Mouse (Mus musculus) spleen, adult 18-20 months (tissue): ENCODE results near the gene Rack1.
A peak's percentile ranks its signal among the peaks of the same experiment; 100 is the strongest.
"Not testable (repeated sequence)": the region's sequence is repeated elsewhere in the genome, so short reads cannot be mapped to it uniquely, and the experiment has no call there.

Source experiments
- DNase-seq, 2 experiments: peaks; one replicate each; pipeline ENCODE4 v3.0.0; 2022; ENCODE audit warnings: mixed read lengths in 2 of 2

Gene Rack1

DNA sequence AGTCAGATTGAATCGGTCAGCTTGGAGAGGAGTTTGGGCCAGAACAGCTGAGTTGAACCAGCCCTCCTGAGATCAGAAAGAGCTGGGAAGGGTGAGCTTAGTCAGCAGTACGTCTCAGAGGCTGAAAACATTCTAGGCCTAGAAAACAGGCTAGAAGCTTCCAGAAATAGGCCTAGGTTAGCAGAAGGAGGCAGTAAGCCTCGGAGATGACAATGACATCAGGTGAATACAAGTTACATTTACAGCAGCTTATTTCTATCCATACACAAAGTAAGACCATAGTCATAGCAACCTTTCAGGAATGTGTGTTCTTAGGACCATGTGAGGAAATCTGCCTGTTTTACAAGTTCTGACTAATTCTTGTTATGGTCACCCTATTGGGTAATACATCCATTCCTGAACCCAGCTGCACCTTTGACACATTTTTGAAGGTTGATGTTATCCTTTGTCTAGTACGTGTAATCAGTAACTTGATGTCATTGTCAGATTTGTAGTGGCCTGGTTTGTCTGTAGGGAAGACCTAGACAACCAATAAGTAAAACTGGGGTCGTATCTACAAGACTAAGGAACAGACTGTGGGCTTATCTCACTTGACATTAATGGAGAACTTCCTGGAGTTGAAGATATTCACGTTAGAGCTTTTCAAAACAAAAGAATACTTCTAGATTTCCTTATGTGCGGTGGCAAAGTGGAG is 19.6 kb downstream of the Rack1 start:
- DNase-seq: no peak

DNA sequence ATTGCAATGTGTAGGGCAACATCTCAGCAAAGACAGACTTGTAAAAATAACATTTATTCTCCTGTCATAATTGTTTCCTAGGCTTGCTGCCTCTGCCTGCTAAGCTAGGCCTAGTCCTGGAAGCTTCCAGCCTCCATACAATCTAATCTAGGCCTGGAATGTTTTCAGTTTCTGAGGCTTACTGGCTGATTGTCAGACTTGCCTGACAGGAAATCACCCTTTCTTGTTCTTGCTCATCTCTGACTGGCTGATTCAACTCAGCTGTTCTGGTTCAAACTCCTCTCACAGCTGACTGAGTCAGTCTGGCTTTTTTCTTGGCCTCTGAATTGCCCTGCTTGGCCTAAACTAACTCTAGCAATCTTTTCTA is 20.2 kb downstream of the Rack1 start:
- no peak for DNase-seq

DNA sequence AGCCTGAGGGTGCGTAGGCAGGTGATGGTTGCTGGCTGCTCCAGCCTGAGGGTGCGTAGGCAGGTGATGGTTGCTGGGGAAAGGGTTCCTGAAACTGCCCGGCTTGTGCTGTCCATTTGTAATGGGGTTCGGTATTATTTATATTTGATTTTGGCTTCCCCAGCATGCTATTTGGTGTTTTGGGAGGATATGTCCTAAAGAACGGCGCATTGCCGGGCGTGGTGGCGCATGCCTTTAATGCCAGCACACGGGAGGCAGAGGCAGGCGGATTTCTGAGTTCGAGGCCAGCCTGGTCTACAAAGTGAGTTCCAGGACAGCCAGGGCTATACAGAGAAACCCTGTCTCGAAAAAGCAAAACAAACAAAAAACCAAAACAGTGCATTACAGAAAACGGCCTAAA is 21.2 kb downstream of the Rack1 start:
- not testable (repeated sequence) for DNase-seq

DNA sequence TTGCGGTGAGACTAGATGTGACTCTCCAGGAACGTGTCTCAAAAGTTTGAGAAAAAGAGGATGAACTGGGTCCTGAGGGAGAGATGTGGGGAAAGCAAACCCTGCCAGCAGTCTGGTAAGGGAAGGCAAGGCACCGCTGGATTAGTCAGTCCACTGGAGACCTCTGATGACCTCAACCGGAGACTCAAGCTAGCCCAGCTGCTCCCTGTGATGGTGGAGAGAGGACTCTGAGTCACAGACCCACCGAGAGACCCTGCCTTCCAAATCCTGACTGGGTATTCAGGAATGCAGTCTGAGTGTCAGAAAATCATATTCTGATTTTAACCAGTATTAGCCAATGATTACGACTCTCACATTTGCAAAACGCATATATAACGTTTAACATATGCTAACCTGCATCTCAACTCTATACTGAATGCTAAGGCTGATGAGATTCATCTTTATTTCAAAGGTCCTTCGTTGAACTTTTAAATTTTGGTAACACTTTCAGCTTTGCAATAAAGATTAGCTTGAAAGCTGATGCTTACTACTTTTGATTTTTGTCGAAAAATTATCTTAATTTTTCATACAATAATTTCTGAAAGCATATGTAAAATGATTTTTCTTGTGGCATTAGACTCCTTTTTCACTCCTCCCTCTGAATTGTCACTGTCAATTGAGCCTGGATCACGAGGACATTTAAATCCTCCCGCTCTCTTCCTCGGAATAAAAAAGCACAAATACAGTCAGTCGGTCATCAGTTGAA is 22.8 kb downstream of the Rack1 start:
- no peak for DNase-seq

DNA sequence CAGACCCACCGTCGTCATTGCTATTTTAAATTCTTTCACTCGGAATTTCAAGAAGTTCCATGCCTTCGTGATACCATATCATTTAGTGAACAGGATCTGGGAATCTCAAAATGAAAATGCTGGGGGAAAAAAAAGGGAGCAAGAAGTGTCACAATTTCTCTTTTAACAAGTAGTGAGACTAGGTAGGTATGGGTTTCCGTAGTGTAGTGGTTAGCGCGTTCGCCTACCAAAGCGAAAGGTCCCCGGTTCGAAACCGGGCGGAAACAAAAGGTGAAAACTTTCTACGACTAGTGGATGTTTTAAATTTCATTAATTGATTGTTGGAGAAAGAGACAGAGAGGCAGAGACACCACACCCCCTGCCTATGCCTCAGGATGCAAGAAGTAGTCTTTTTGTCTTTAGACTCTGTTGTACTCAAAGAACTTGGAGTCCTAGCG is 23.4 kb downstream of the Rack1 start:
- DNase-seq: peak; percentile 56 to 72

DNA sequence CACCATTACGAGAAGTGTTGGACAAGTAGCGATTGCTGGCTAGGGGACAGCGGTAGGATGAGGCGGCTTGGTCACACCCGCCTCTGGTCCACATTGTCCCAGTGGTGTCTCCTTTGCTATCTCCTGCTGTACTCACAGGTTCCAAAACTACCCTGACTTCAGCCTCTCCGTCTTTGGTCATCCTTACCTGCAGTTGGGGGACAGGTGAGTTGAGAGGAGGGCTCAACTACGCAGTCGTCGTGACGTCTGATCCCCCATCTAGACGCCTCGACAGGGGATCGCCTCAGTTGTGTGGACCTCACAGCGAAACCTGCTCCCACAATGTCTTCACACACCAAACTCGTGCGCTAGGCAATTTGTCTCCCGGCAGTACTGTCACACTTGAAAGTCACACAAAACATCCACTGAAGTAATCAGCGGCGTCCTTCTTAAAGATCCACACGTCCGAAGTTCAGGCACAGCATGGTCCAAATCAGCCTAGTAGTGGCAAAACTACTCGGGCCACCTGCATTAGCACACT is 24.2 kb downstream of the Rack1 start:
- no peak for DNase-seq

DNA sequence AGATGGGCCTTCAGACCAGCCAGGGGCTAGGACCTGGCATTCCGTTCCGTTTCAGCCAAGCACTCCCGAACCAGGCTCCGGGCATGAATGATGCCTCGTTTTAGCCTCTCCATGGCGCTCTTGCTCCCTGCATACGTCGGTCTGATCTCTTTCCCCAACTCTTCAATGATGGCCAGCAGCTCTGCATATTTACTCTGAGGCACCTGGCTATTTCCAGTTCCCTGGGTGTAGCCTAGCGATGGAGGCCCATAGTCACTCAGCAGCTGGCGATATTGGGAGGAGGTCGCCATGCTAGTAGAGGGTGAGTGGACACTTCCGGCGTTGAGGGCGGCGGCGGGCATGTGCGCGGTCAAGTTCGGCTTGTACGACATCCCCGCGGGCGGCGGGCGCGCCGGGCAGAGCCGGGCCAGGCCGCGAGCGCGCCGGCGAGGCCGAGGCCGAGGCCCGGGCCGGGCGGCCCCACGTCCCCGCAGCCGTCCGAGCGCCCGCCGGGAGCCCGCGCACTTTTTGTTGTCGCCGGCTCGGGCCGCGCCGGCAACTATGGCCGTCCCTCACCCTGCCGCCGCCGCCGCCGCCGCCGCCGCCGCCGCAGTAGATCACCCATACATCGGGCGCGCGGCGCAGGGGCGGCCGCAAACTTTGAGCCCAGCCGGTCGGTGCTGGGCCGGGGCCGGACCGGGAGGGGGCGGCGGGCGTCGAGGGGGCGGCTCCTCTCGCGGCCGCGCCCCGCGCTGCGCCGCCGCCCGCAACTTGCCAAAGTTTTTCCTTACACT is 26.0 kb downstream of the Rack1 start, which contains the start of the genes Trim7 and Gm12184:
Trim7 (plus strand) TSS at position 162 of the 773 bp plus-strand sequence.
Gm12184 (minus strand) TSS at position 677 of the 773 bp plus-strand sequence.
- DNase-seq: not testable (repeated sequence)

DNA sequence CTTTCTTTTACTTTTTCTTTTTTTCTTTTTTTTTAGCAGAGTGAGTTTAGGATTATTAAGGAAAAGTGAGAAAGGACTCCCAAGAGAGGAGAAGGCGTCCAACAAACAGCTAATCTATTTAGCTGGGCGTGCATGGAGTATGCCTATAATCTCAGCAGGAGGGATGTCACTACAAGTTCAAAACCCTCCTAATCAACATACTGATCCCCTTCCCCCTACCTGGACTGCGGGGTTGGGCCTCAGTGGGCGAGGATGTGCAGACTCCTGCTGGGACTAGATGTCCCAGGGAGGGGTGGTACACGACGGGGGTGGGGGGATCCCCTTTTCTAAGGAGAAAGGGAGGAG is 26.6 kb downstream of the Rack1 start:
- DNase-seq: no peak

DNA sequence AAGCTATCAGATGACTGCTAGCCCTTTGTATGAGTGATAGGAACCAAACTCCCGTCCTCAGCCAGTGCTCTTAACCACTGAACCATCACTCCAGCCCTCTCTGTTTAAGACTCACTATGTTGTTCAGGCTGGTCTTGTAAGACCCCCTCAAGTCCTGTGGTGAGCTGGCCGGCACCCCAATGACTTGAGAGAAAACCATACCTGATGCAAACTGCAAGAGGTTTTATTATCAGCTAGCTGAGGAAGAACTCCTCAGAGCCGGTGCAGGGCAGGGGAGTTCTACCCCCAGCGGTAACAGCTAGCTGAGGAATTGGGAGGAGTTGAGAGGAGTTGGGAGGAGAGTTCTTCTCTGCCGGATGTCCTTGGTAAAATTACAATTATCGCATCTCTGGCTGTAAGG is 27.8 kb downstream of the Rack1 start:
- no peak for DNase-seq

DNA sequence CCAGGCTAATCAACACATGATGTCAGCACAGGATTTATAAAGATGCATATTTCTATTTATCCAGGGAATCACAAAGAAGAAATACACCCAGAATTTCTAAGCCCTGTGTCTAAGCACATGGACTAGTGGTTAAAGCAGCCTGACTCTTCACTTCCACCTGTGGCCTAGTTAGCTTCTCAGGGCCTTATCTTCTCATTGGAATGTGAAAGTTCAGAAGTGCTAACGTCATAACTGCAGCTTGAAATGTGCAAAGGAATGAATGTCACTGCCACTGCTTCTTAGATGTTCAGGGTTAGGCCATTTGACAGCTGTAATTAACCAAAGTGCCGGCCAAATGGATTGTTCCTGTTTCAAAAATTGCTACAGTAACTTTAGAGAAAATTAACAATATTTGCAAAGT is 30.1 kb downstream of the Rack1 start:
- no peak for DNase-seq

DNA sequence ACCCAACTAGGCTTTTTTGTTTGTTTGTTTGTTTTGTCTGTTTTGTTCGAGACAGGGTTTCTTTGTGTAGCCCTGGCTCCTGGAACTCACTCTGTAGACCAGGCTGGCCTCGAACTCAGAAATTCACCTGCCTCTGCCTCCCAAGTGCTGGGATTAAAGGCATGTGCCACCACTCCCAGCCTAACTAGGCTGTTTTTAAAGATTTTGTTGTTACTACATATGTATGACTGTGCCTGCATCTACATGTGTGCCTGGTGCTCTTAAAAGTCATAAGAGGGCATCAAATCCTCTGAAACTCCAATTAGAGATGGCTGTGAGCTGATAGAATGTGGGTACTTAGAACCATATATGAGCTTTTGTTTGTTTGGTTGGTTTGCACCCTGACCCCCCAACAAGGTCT is 31.1 kb downstream of the Rack1 start:
- DNase-seq: no peak

DNA sequence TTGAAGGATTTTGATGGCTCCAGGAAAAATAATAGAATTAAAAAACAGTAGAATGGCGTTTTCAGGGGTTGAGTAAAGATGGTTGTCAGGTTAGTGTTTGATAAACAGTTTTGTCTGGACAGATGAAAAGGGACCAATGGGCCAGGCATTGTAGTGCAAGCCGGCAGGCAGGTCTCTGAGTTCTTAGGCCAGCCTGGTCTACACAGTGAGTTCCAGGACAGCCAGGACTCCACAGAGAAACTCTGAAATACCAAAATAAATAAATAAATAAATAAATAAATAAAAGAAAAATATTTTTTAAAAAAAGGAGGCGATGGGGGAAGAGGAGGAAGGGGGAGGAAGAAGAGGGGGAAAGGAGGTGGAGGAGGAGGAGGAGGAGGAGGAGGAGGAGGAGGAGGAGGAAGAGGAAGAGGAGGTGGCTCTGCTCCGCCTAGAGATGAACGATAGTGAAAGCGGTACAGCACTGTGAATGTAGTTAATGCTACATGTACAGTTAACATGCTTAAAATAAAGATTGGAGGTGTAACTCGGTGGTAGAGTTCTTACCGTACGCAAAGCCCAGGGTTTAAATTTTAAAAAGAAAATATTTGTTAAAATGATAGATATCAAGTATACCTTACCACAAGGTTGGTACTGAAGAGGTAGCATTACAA is 33.1 kb downstream of the Rack1 start:
- no peak for DNase-seq

DNA sequence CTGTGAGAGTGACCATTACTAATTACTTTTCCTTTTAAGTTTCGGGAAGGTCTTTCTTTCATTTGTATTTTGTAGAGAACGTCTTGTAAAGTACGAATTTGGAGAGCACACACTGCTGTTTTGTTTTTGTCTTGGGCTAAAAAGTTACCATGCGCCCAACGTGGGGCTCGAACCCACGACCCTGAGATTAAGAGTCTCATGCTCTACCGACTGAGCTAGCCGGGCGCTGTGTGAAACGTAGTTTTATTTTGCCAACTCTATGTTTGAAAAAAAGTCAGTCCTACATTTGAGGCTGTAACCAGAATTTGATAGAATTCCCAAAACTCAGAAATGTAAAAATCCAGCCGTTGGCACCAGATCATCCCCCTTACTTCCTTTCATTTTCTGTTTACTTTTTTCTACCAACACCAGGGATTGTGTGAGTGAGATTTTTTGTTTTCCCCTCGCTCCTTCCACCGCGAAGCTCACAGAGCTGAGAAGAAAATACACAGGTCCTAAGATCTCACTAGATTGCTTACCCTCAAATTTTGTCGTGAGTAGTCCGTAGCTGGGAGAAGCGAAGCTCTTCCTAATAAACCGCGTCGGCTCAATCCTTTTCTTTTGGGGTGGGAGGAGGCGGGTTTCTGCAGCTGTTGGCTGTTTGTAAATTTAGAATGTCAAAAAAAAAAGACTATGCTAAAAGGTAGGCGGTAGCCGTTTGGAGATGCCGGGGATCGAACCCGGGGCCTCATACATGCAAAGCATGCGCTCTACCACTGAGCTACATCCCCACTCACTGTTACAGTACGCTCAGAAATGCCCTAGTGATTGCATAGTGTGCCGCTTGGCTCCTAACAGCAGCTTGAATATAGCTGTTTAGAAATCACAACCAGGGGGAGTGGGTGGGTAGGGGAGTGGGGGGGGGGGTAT is 33.9 kb downstream of the Rack1 start:
- DNase-seq: peak; percentile 82 to 91

DNA sequence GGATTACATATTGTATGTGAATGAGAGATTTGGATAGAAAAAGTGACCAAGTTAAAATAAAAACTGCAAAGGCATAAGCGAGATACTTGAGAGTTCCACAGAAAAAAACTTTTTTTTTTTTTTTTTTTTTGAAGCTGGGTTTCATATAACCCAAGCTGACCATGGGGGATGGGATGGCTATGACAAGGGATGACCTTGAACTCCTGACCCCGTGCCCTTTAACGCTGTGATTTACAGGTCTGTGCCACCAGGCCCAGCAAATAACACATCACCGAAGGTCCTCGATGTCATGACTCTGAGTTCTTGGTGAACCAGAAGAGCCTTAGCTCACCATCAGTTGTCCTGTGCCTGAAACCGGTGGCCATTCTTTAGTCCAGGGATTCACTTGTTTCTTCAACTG is 35.8 kb downstream of the Rack1 start:
- no peak for DNase-seq

DNA sequence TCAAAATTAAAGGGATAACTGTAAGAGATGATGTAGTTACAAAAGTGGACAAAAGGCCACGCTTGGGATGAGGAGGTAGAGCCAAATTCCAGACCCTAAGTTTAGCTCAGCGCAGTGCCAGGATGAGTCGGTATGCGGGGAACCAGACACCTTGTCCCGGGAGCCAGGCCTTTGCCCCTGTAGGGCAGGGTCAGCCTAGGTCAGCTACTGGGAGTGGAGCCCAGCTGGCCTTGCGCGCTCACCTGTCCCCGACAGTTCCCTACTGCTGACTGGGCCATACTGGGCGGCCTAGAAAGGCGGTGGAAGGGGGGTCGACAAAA is 36.8 kb downstream of the Rack1 start:
- no peak for DNase-seq

DNA sequence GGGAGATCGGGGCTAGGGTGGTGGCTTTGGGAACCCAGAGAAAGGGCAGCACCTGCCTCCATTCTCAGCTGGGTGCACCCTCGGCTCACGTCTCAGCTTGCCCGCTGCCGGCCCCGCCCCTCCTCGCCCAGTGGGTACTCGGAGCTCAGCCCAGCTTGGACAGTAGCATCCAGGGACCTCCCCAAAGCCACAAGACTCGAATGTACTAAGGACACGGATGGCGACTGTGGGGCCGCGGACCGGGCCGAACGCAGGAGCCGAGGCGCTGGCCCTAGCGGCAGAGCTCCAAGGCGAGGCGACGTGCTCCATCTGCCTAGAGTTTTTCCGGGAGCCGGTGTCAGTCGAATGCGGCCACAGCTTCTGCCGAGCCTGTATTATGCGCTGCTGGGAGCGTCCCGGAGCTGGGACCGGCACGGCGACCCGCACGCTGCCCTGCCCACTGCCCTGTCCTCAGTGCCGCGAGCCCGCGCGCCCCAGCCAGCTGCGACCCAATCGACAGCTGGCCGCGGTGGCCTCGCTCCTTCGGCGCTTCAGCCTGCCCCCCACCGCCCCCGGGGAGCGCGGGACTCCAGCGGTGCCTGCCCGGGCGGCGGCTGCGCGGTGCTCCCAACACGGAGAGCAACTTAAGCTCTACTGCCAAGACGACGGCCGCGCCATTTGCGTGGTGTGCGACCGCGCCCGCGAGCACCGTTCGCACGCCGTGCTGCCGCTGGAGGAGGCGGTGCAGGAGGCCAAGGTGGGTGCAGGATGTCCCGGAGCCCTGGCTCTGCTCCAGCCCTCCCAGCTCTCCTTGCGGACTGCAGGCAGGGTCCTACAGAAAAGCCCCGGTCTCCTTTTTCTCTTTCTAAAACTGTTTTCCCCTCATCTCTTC is 37.4 kb downstream of the Rack1 start:
- peak; percentile 63 to 73 for DNase-seq

DNA sequence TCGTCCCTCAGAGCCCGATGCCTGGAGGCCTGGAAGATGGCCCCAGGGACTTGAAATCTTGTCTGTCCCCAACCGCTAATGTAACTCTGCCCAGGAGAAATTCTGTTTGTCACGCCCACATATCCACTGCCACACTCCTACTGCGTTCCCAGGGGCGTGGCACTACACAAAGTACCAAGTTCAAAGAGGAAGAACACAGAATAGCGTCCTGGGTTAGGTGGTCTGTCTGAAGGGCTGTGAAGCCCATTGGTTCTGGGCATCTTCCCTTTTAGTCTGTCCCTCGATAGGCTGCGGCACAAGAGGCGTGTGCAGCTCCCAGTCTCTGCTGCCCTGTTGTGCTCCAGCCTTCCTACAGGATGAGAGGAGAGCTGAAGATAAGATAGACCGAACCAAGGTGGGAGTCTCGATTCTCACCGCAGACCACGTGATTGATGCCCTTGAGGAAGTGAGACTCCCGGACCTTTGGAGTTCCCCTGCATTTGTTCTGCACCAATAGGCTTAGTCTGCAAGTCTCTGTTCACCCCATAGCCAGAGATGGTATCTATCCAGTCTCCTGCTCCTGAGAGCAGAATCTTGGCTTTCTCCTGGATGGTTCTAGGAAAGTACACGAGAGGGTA is 38.2 kb downstream of the Rack1 start:
- DNase-seq: peak; percentile 60 to 61

DNA sequence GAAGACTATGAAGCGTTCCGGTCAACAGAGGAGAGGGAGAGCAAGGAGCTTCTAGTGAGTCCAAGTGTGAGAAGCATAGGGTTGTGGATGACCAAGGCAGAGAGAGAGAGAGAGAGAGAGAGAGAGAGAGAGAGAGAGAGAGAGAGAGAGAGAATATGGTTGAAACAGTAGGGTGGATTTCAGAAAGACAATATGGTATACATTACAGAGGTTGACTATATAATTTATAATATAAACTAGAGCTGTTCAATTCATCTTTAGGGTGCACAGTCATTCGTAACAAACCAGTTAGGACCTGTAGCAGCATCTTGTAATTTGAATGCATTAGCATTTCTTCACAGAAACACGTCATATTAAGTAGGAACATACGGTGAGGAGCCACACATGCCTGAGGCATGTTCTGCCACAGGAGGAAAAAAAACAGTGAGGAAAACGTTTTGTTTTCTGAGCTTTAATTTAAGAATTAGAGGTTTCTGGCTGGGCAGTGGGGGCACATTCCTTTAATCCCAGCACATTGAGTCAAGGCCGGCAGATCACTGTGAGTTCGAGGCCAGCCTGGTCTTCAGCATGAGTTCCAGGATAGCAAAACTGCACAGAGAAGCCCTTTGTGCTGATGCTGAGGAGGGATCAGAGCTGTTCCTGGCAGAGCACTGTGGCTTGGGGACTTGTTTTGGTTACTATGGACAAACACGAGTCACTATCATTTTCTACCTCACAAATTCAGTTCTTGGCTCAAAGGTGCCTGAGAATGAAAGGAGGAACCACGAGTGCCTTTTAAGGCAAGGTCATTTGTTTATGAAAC is 38.9 kb downstream of the Rack1 start:
- DNase-seq: no peak

DNA sequence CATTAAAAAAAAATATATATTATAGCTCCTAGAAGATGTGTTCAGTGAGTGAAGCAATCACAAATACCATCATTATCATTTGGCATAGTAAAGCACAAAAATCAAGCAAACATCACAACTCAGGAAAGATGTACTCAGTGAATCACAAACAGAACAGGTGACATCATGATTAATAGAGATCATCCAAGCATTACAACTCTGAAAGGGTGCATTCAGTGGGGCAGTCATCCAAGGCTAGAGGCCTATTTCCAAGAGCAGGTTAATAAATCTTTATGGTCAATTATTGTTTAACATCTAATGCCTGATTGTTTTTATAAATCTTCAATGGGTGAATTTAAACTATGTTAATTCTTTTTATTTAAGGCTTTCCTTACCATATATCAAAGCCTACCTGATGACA is 40.7 kb downstream of the Rack1 start:
- no peak for DNase-seq

DNA sequence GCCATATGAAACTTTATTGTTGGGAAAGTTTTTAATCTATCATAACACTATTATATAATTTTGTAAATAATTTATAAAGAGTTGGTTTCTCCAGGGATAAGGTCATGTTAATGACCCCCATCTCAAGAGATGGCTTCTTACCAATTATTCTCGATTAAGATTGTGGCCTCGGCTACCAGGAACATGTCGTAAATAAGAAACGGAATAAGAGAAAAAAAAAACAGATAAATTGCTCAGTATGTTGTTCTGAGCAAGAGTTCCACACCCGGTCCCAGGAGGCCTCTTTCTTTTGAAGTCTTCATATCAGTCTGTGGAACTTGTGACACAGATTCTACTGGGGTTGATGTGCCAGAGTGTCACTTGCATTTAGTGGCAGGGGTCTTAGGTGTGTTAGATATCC is 41.1 kb downstream of the Rack1 start:
- DNase-seq: no peak
